12 mouse cellular contexts compared by ENCODE assay signal in genomic region chr10:37035090-37035497, GRCm38 (mm10).
A peak's percentile ranks its signal among the peaks of the same experiment; 100 is the strongest.
DNase-seq lines count a peak whose midpoint lies in the region; ATAC-seq and TF ChIP-seq lines count a peak whose summit lies in the region.
"Had no signal": no experiment of that assay in that cellular context is flagged by ENCODE, and none has a peak within 500 bp of the region (broad histone marks: within the 10 kb centered on the region; RNA-seq: fewer than 3 reads in every experiment).

No protein-coding gene starts in this region.

- no peaks in the 10 kb centered on the region for H3K36me3 ChIP-seq in intestine, embryonic 16.5 days (ENCODE audit: control insufficient read depth, insufficient read depth, low read length)
- H3K36me3 ChIP-seq: hindbrain, embryonic 12.5 days had no signal

- peak; percentile 41 for DNase-seq in kidney, postnatal 14 days
- no peak for DNase-seq in kidney, adult 11 months
- peak; percentile 56 for DNase-seq in 3T3-L1 (ENCODE audit: low read depth, low spot score)
- peak; percentile 87 for DNase-seq in Muller cell, postnatal 12 days (ENCODE audit: inconsistent ontology term)
- DNase-seq in gastrocnemius, adult 2 months = peak; percentile 58
- DNase-seq in right cerebral cortex, postnatal 4 days = no peak
- DNase-seq in cerebellum, postnatal 36 days = no peak
- DNase-seq: adrenal gland, postnatal 36 days; cerebellum, adult 11 months had no signal

- H3K9me3 ChIP-seq in intestine, embryonic 16.5 days (ENCODE audit: control insufficient read depth, low read length) = no peaks in the 10 kb centered on the region
- H3K9me3 ChIP-seq: hindbrain, embryonic 12.5 days had no signal

- H3K4me2 ChIP-seq in intestine, embryonic 16.5 days (ENCODE audit: low read depth, low read length) = no peak overlapping the region
- H3K4me2 ChIP-seq: hindbrain, embryonic 12.5 days had no signal

- H3K27me3 ChIP-seq in intestine, embryonic 16.5 days (replicated peaks; ENCODE audit: control insufficient read depth, insufficient read depth, low read length) = no peaks in the 10 kb centered on the region
- H3K27me3 ChIP-seq: hindbrain, embryonic 12.5 days had no signal

- H3K4me1 ChIP-seq in intestine, embryonic 16.5 days (ENCODE audit: control insufficient read depth, insufficient read depth, low read length) = no peaks in the 10 kb centered on the region
- H3K4me1 ChIP-seq: hindbrain, embryonic 12.5 days had no signal

- no peak overlapping the region for H3K4me3 ChIP-seq in gastrocnemius, adult 2 months
- no peak overlapping the region for H3K4me3 ChIP-seq in intestine, embryonic 16.5 days (ENCODE audit: low read length)
- H3K4me3 ChIP-seq: erythroblast, embryonic 14.5 days; hindbrain, embryonic 12.5 days had no signal

- TF ChIP-seq CTCF in gastrocnemius, adult 2 months (IDR thresholded peaks at IDR 0.05) = no peak

- no peak for ATAC-seq in intestine, embryonic 16.5 days

- H3K9ac ChIP-seq in intestine, embryonic 16.5 days (ENCODE audit: low read depth, low read length) = no peak overlapping the region
- H3K9ac ChIP-seq: hindbrain, embryonic 12.5 days had no signal

- 67% methylated on average over 7 of the region's 7 CpGs for WGBS in intestine, embryonic 16.5 days

- peak overlapping the region; percentile 69 for H3K27ac ChIP-seq in gastrocnemius, adult 2 months
- no peak overlapping the region for H3K27ac ChIP-seq in intestine, embryonic 16.5 days (ENCODE audit: low read length)
- H3K27ac ChIP-seq: hindbrain, embryonic 12.5 days had no signal

- intact Hi-C loops in gastrocnemius, adult 2 months (cut with DNase I) = no loop called here

Comparison
In these comparisons a context has a peak if more than half of its experiments do, and no peak if none do; other contexts are left out.
1. DNase-seq: peak in kidney, postnatal 14 days (single experiment), 3T3-L1 (single experiment), Muller cell, postnatal 12 days (single experiment) and gastrocnemius, adult 2 months (single experiment); none in kidney, adult 11 months (single experiment), right cerebral cortex, postnatal 4 days (single experiment) and cerebellum, postnatal 36 days (0 of 2).